Mouse (Mus musculus) brown adipose tissue, adult 24 weeks (tissue): ENCODE results near the gene Ano1. TPM values are rescaled to one million over a fixed set of nuclear protein-coding genes. Genes with fewer than 3 reads are reported as not detected.

Source experiments
- H3K27ac ChIP-seq: fragments of 200-500 bp; replicated peaks from 2 replicates; pipeline ENCODE4 v1.5.1; 2012; ENCODE audit warnings: low read depth, mild to moderate bottlenecking, low read length
- H3K4me1 ChIP-seq: fragments of 200-500 bp; 2 replicates; pipeline ENCODE4 v1.6.1; 2012; ENCODE audit warnings: low read length, mixed read lengths; ENCODE audit not compliant: control insufficient read depth, insufficient read depth, insufficient read length
- H3K4me3 ChIP-seq: fragments of 200-500 bp; 2 replicates; pipeline ENCODE4 v1.5.1; 2012; ENCODE audit warnings: low read depth, mild to moderate bottlenecking, low read length, moderate library complexity; ENCODE audit not compliant: insufficient read depth
- polyA plus RNA-seq: library from polyadenylated mRNA; stranded (reverse); fragments of >200 nt; gene quantifications from 2 replicates; pipeline ENCODE4 v1.2.4, GENCODE M21; 2012; ENCODE audit not compliant: missing spikeins, insufficient read depth, insufficient read length

Ano1 gene
- polyA plus RNA-seq, 1 experiment, result 18.2 TPM

GRCm38 (mm10) chr7:144549904-144550566, 201.7 kb downstream of the Ano1 start:
- H3K4me1 ChIP-seq, result peaks cover 6% of the 10 kb centered on the region; the same call in 1 of the 2 replicates
- no peak overlapping the region for H3K27ac ChIP-seq
- no peak overlapping the region for H3K4me3 ChIP-seq

- no peaks in the 10 kb centered on the region; the same call in 1 of the 2 replicates for H3K4me1 ChIP-seq
- H3K27ac ChIP-seq, result no peak overlapping the region
- no peak overlapping the region for H3K4me3 ChIP-seq
These were observed 206.5 kb downstream of the Ano1 start for GRCm38 (mm10) chr7:144545231-144545630.

GRCm38 (mm10) chr7:144541351-144541750, 210.4 kb downstream of the Ano1 start:
- Histone ChIP-seq H3K27ac (no peak overlapping the region), H3K4me3 (no peak overlapping the region), H3K4me1 (peaks cover 5% of the 10 kb centered on the region; the same call in 1 of the 2 replicates)

- Histone ChIP-seq H3K27ac (no peak overlapping the region), H3K4me1 (peaks cover 5% of the 10 kb centered on the region; the same call in 1 of the 2 replicates), H3K4me3 (no peak overlapping the region)
These were observed 212.6 kb downstream of the Ano1 start for GRCm38 (mm10) chr7:144539146-144539545.

Other genes with a start within 250 kb of the Ano1 start
- gene Ppfia1, start 198.2 kb downstream of the Ano1 start, polyA plus RNA-seq, result 15.7 and 17.4 TPM in 2 replicates
- gene Fadd, start 169.5 kb downstream of the Ano1 start, polyA plus RNA-seq, result 3.5 and 6.4 TPM in 2 replicates
- gene Fgf3, start 86.1 kb upstream of the Ano1 start, polyA plus RNA-seq, result not detected in 2 replicates
- gene Fgf4, start 95.4 kb upstream of the Ano1 start, polyA plus RNA-seq, result not detected in 2 replicates
- not detected in 2 replicates for gene Fgf15, start 144.6 kb upstream of the Ano1 start, polyA plus RNA-seq
- 20.4 and 20.7 TPM in 2 replicates for gene LTO1, start 163.1 kb upstream of the Ano1 start, polyA plus RNA-seq
- 5.2 and 5.4 TPM in 2 replicates for gene Ccnd1, start 188.0 kb upstream of the Ano1 start, polyA plus RNA-seq